Mouse (Mus musculus) layer of hippocampus, postnatal 14 days (tissue): ENCODE results near the gene Acer1. TPM values are rescaled to one million over a fixed set of nuclear protein-coding genes. Genes with fewer than 3 reads are reported as not detected.

Experiments
- DNase-seq, 2 experiments: peaks; one replicate each; pipeline ENCODE4 v3.0.0; 2021 to 2022; ENCODE audit warnings: low spot score in 2 of 2, mixed read lengths in 1 of 2
- total RNA-seq, 2 experiments: library from RNA; stranded (reverse); gene quantifications; 2 replicates each; pipeline ENCODE4 v1.2.3; 2021

The Acer1 gene
- total RNA-seq, 2 experiments from 2014 or later = not detected

GRCm38 (mm10) chr17:56989467-56990114 lies 7.7 kb upstream of the Acer1 start:
- DNase-seq = peak in 1 of 2 experiments; percentile 89

- no peak for DNase-seq
Observed at GRCm38 (mm10) chr17:56988921-56989430, 7.0 kb upstream of the Acer1 start.

- DNase-seq = no peak
Observed at GRCm38 (mm10) chr17:56988441-56988840, 6.5 kb upstream of the Acer1 start.

- DNase-seq = no peak
Observed at GRCm38 (mm10) chr17:56986105-56986805, 4.3 kb upstream of the Acer1 start.

GRCm38 (mm10) chr17:56985656-56986055 lies 3.7 kb upstream of the Acer1 start:
- no peak for DNase-seq

GRCm38 (mm10) chr17:56984886-56985285 lies 3.0 kb upstream of the Acer1 start:
- no peak for DNase-seq

GRCm38 (mm10) chr17:56981049-56981448 lies 877 bp downstream of the Acer1 start:
- DNase-seq = no peak

GRCm38 (mm10) chr17:56979524-56979923 lies 2.4 kb downstream of the Acer1 start:
- no peak for DNase-seq

GRCm38 (mm10) chr17:56976531-56977390 lies 5.2 kb downstream of the Acer1 start:
- DNase-seq = no peak

GRCm38 (mm10) chr17:56975391-56975790 lies 6.5 kb downstream of the Acer1 start:
- no peak for DNase-seq

GRCm38 (mm10) chr17:56974708-56975240 lies 7.2 kb downstream of the Acer1 start:
- no peak for DNase-seq

GRCm38 (mm10) chr17:56973956-56974707 lies 7.8 kb downstream of the Acer1 start:
- DNase-seq = no peak

- no peak for DNase-seq
Observed at GRCm38 (mm10) chr17:56970081-56970480, 11.8 kb downstream of the Acer1 start.

GRCm38 (mm10) chr17:56969321-56969720 lies 12.6 kb downstream of the Acer1 start:
- DNase-seq = no peak

GRCm38 (mm10) chr17:56963646-56964045 lies 18.3 kb downstream of the Acer1 start:
- no peak for DNase-seq

- no peak for DNase-seq
Observed at GRCm38 (mm10) chr17:56962642-56963405, 19.1 kb downstream of the Acer1 start.

- no peak for DNase-seq
Observed at GRCm38 (mm10) chr17:56961880-56962279, 20.0 kb downstream of the Acer1 start.

- DNase-seq = no peak
Observed at GRCm38 (mm10) chr17:56958667-56959066, 23.3 kb downstream of the Acer1 start.

GRCm38 (mm10) chr17:56957763-56958429 lies 24.0 kb downstream of the Acer1 start:
- no peak for DNase-seq
